Mouse (Mus musculus) kidney, postnatal 0 days (tissue): ENCODE measurements at regions not wholly inside any gene's neighbourhood (a gene's known extent, or its start where the extent isn't known, plus 50 kb on each side); places are given as distances from the start of the nearest gene placed in this dataset. TPM values are rescaled to one million over a fixed set of nuclear protein-coding genes. Genes with fewer than 3 reads are reported as not detected.

ENCODE experiments used
- ATAC-seq: fragments of 200-750 bp; cut with Nextera tagmentation; replicated peaks from 2 replicates; pipeline ENCODE4 v1.8.0; 2017; ENCODE audit warnings: low read depth, moderate number of reproducible peaks, moderate TSS enrichment, moderate library complexity; ENCODE audit not compliant: low FRiP score
- DNase-seq: peaks from one replicate; pipeline ENCODE4 v3.0.0-alpha.2; 2016; ENCODE audit warnings: low spot score
- H3K27ac ChIP-seq: fragments of 300-500 bp; sonication (generic); 2 replicates; pipeline ENCODE4 v1.5.1; 2014; ENCODE audit warnings: mild to moderate bottlenecking
- H3K27me3 ChIP-seq: fragments of 300-500 bp; sonication (generic); 2 replicates; pipeline ENCODE4 v1.6.1; 2014; ENCODE audit warnings: low read length, mixed read lengths; ENCODE audit not compliant: insufficient read depth
- H3K36me3 ChIP-seq: fragments of 300-500 bp; sonication (generic); 2 replicates; pipeline ENCODE4 v1.6.1; 2014; ENCODE audit warnings: low read length, mixed read lengths; ENCODE audit not compliant: insufficient read depth
- H3K4me1 ChIP-seq: fragments of 300-500 bp; sonication (generic); replicated peaks from 2 replicates; pipeline ENCODE4 v1.6.1; 2014; ENCODE audit warnings: antibody characterized with exemption, low read length, mixed read lengths; ENCODE audit not compliant: insufficient read depth
- H3K4me2 ChIP-seq: fragments of 300-500 bp; sonication (generic); 2 replicates; pipeline ENCODE4 v1.6.1; 2014; ENCODE audit warnings: mild to moderate bottlenecking, low read length, moderate library complexity, mixed read lengths
- H3K4me3 ChIP-seq: fragments of 300-500 bp; sonication (generic); replicated peaks from 2 replicates; pipeline ENCODE4 v1.5.1; 2014; ENCODE audit warnings: low read depth, low read length
- H3K9ac ChIP-seq: fragments of 300-500 bp; sonication (generic); 2 replicates; pipeline ENCODE4 v1.6.1; 2014; ENCODE audit warnings: low read depth, low read length
- H3K9me3 ChIP-seq: fragments of 300-500 bp; sonication (generic); replicated peaks from 2 replicates; pipeline ENCODE4 v1.6.1; 2016; ENCODE audit warnings: low read length, inconsistent platforms, mixed read lengths
- CTCF ChIP-seq: IDR thresholded peaks from 2 replicates; pipeline ENCODE4 v1.5.1; 2016; ENCODE audit warnings: antibody characterized with exemption, low read depth, mild to moderate bottlenecking, moderate library complexity
- WGBS: fragments of 180-500 bp; shearing (Covaris S2); extraction: QIAGEN DNeasy Blood & Tissue Kit; methylation state at CpG from one replicate; pipeline ENCODE4 v1.1.7; 2014; 5-methylcytosine and 5-hydroxymethylcytosine counted together
- microRNA-seq: library from miRNA; unstranded; fragments of <30 nt; microRNA quantifications from one replicate; pipeline ENCODE4, GENCODE M21; 2016

DNA sequence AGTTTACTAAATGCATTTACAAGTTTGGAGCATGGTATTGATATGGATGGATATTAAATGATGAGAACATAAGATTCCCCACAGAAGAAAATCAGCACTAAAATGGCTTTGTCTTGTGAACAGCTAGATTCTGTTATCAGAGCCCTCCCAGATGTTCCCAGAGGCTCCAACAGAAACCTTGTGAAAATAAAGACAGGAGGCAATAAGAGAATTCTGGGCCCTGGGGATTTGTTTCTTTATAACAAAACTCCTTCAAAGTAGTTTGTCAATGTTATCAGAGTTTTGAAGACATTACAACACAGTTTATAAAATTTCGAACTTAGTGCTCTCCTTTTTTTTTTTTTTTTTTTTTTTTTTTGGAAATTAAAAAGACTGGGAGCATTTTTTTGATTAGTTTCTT, 56.8 kb upstream of the Dcn start:
- Histone ChIP-seq H3K4me3 (no peak overlapping the region), H3K27ac (no peak overlapping the region)

GRCm38 (mm10) chr10:97423039-97423700, 56.2 kb upstream of the Dcn start:
- no peak for DNase-seq
- TF ChIP-seq CTCF, result no peak
- no peaks in the 10 kb centered on the region for H3K4me1 ChIP-seq
- H3K4me3 ChIP-seq, result no peak overlapping the region
- H3K36me3 ChIP-seq, result no peaks in the 10 kb centered on the region
- no peak overlapping the region for H3K4me2 ChIP-seq
- no peaks in the 10 kb centered on the region for H3K27me3 ChIP-seq
- WGBS, result 72% methylated on average over 4 of the region's 4 CpGs
- H3K9ac ChIP-seq, result no peak overlapping the region
- H3K27ac ChIP-seq, result no peak overlapping the region
- no peaks in the 10 kb centered on the region for H3K9me3 ChIP-seq
- no peak for ATAC-seq

More for the DNA sequence above, 56.8 kb upstream of the Dcn start:
- Histone ChIP-seq H3K9me3 (no peaks in the 10 kb centered on the region), H3K27me3 (no peaks in the 10 kb centered on the region), H3K36me3 (no peaks in the 10 kb centered on the region), H3K4me1 (no peaks in the 10 kb centered on the region), H3K9ac (no peak overlapping the region), H3K4me2 (no peak overlapping the region)
- 57% methylated on average over 1 of the region's 1 CpGs for WGBS
- no peak for TF ChIP-seq CTCF
- ATAC-seq (no peak), DNase-seq (no peak)

Small RNA genes in the stretch of these regions (microRNA-seq; reads per million reads assigned to microRNA genes)
- gene Gm24587, result not detected
- gene Mir3966, result not detected
